Mouse (Mus musculus) cerebellum, adult 2 months (tissue): ENCODE results near the gene 5330417H12Rik.

Source experiments
- CTCF ChIP-seq: fragments of 200-500 bp; IDR thresholded peaks from 2 replicates; pipeline ENCODE4 v1.5.1; 2011; ENCODE audit warnings: low read depth, mild to moderate bottlenecking, control low read depth, low read length, moderate library complexity, borderline replicate concordance; ENCODE audit not compliant: insufficient read depth
- POLR2A ChIP-seq: fragments of 200-500 bp; IDR thresholded peaks from 2 replicates; pipeline ENCODE4 v1.6.1; 2011; ENCODE audit warnings: low read length, control low read depth, borderline replicate concordance; ENCODE audit not compliant: insufficient read depth

DNA sequence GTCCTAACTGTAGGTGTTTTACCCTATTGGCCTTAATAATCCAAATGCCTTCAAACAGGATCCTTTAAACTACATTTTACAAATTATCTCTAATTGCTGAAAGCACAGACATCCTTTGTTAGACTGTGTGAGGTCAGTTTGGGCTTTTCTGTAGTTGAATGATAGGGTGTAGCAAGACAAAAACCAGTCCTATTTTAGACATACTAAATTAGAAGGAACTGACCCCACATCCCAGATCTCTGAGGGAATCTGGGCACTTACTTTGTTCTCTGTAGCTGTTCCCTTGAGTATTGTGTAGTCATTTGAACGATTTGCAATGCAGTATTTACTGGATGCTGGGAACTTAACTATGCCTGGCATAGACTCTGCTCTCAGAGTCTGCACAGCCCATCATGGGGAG is 26.9 kb upstream of the 5330417H12Rik start:
- TF ChIP-seq POLR2A: no peak
- TF ChIP-seq CTCF: no peak
